Mouse (Mus musculus) CH12.LX (cell line): ENCODE data around the gene Csdc2. TPM values are rescaled to one million over a fixed set of nuclear protein-coding genes. Genes with fewer than 3 reads are reported as not detected.

Source experiments
- DNase-seq: peaks from one replicate; pipeline ENCODE4 v3.0.0-alpha.2; 2013; ENCODE audit errors: extremely low read depth
- H3K27ac ChIP-seq: 2 replicates; pipeline ENCODE4 v1.5.1; 2012; ENCODE audit warnings: low read depth, mild to moderate bottlenecking, control low read depth, moderate library complexity; ENCODE audit not compliant: insufficient read depth
- H3K27me3 ChIP-seq: replicated peaks from 2 replicates; pipeline ENCODE3; 2012; ENCODE audit warnings: inconsistent platforms
- H3K36me3 ChIP-seq, 2 experiments: replicated peaks in 1 of 2; 2 replicates each; pipeline versions ENCODE3 to v1.6.1; 2012; ENCODE audit warnings: inconsistent platforms in 1 of 2, low read length in 1 of 2, mild to moderate bottlenecking in 1 of 2, mixed read lengths in 1 of 2, moderate library complexity in 1 of 2; ENCODE audit not compliant: control insufficient read depth in 1 of 2, insufficient read depth in 1 of 2
- H3K4me1 ChIP-seq, 2 experiments: 2 replicates each; pipeline ENCODE4 v1.6.1; 2012; ENCODE audit warnings: inconsistent platforms in 1 of 2, moderate library complexity in 1 of 2; ENCODE audit not compliant: insufficient read depth in 2 of 2, control insufficient read depth in 1 of 2
- H3K4me2 ChIP-seq: 2 replicates; pipeline ENCODE4 v1.6.1; 2012; ENCODE audit warnings: low read depth, mild to moderate bottlenecking, control low read depth; ENCODE audit not compliant: poor library complexity, insufficient read depth, severe bottlenecking
- H3K4me3 ChIP-seq, 3 experiments: fragments of 150-350 bp in 1 of 3; sonication (generic) in 1 of 3; replicated peaks in 1 of 3; 2 replicates each; pipeline versions ENCODE3 to v1.5.1; 2011 to 2012; ENCODE audit warnings: low read depth in 2 of 3, low read length in 2 of 3, mild to moderate bottlenecking in 2 of 3, moderate library complexity in 2 of 3, control low read depth in 1 of 3, improper control_type of control experiment in 1 of 3, inconsistent platforms in 1 of 3, mixed read lengths in 1 of 3; ENCODE audit not compliant: poor library complexity in 1 of 3
- H3K79me2 ChIP-seq: replicated peaks from 2 replicates; pipeline ENCODE4 v1.6.1; 2012; ENCODE audit warnings: mild to moderate bottlenecking, moderate library complexity; ENCODE audit not compliant: control insufficient read depth, poor library complexity, insufficient read depth, severe bottlenecking; ENCODE audit errors: extremely low read depth
- H3K9ac ChIP-seq: 2 replicates; pipeline ENCODE4 v1.6.1; 2012; ENCODE audit warnings: low read depth, mild to moderate bottlenecking, control low read depth, moderate library complexity; ENCODE audit not compliant: insufficient read depth
- H3K9me3 ChIP-seq: replicated peaks from 2 replicates; pipeline ENCODE3; 2012; ENCODE audit warnings: low read length, inconsistent platforms, mixed read lengths
- CTCF ChIP-seq, 2 experiments: IDR thresholded peaks in 1 of 2; conservative IDR thresholded peaks in 1 of 2; 2 replicates each; pipeline ENCODE4 v1.5.1; 2011 to 2012; ENCODE audit warnings: low read depth in 2 of 2, low read length in 2 of 2, improper control_type of control experiment in 1 of 2, inconsistent platforms in 1 of 2, mild to moderate bottlenecking in 1 of 2, moderate library complexity in 1 of 2
- E2F4 ChIP-seq: IDR thresholded peaks from 2 replicates; pipeline ENCODE4 v1.6.1; 2011; ENCODE audit warnings: low read depth, low read length, improper control_type of control experiment; ENCODE audit not compliant: insufficient replicate concordance
- GABPA ChIP-seq: IDR thresholded peaks from 2 replicates; pipeline ENCODE4 v1.6.1; 2012; ENCODE audit warnings: low read depth, low read length, improper control_type of control experiment, inconsistent platforms; ENCODE audit not compliant: insufficient replicate concordance
- IRF4 ChIP-seq: IDR thresholded peaks from 2 replicates; pipeline ENCODE4 v1.6.1; 2014; ENCODE audit warnings: low read depth, mild to moderate bottlenecking, inconsistent platforms, low read length, improper control_type of control experiment
- JUND ChIP-seq: conservative IDR thresholded peaks from 2 replicates; pipeline ENCODE4 v1.6.1; 2011; ENCODE audit warnings: low read depth, low read length, improper control_type of control experiment
- KAT2A ChIP-seq: IDR thresholded peaks from 2 replicates; pipeline ENCODE4 v1.6.1; 2012; ENCODE audit warnings: low read length, improper control_type of control experiment, inconsistent platforms; ENCODE audit not compliant: insufficient replicate concordance
- MEF2A ChIP-seq: IDR thresholded peaks from 2 replicates; pipeline ENCODE4 v1.6.1; 2014; ENCODE audit warnings: low read depth, mild to moderate bottlenecking, inconsistent platforms, low read length, improper control_type of control experiment, borderline replicate concordance
- MXI1 ChIP-seq: IDR thresholded peaks from 2 replicates; pipeline ENCODE4 v1.6.1; 2011; ENCODE audit warnings: mild to moderate bottlenecking, low read depth, low read length, improper control_type of control experiment
- NELFE ChIP-seq: IDR thresholded peaks from 2 replicates; pipeline ENCODE4 v1.6.1; 2011; ENCODE audit warnings: low read depth, low read length, improper control_type of control experiment
- NRF1 ChIP-seq: IDR thresholded peaks from 2 replicates; pipeline ENCODE4 v1.6.1; 2014; ENCODE audit warnings: low read depth, mild to moderate bottlenecking, inconsistent platforms, low read length, improper control_type of control experiment, moderate library complexity
- PAX5 ChIP-seq: IDR thresholded peaks from 2 replicates; pipeline ENCODE4 v1.6.1; 2012; ENCODE audit warnings: low read length, inconsistent platforms, mixed read lengths
- POLR2A ChIP-seq: IDR thresholded peaks from 2 replicates; pipeline ENCODE4 v1.6.1; 2011; ENCODE audit warnings: low read depth, mild to moderate bottlenecking, improper control_type of control experiment, low read length
- POLR2AphosphoS2 ChIP-seq: IDR thresholded peaks from 2 replicates; pipeline ENCODE4 v1.6.1; 2011; ENCODE audit warnings: low read depth, low read length, improper control_type of control experiment
- SMC3 ChIP-seq: IDR thresholded peaks from 2 replicates; pipeline ENCODE4 v1.6.1; 2011; ENCODE audit warnings: low read depth, low read length, improper control_type of control experiment
- TBP ChIP-seq: conservative IDR thresholded peaks from 2 replicates; pipeline ENCODE4 v1.6.1; 2011; ENCODE audit warnings: low read depth, low read length, improper control_type of control experiment
- ZC3H11A ChIP-seq: IDR thresholded peaks from 2 replicates; pipeline ENCODE4 v1.6.1; 2012; ENCODE audit warnings: low read depth, mild to moderate bottlenecking, inconsistent platforms, low read length, improper control_type of control experiment
- ZKSCAN1 ChIP-seq: IDR thresholded peaks from 2 replicates; pipeline ENCODE4 v1.6.1; 2012; ENCODE audit warnings: low read depth, inconsistent platforms, low read length, improper control_type of control experiment, borderline replicate concordance
- ZMIZ1 ChIP-seq: IDR thresholded peaks from 2 replicates; pipeline ENCODE4 v1.6.1; 2012; ENCODE audit warnings: low read depth, mild to moderate bottlenecking, inconsistent platforms, low read length, improper control_type of control experiment
- ZNF384 ChIP-seq: IDR thresholded peaks from 2 replicates; pipeline ENCODE4 v1.6.1; 2012; ENCODE audit warnings: low read depth, low read length, improper control_type of control experiment, inconsistent platforms
- dilution Hi-C: fragments of 300-500 bp; cut with MboI; formaldehyde crosslinking; loops from 2 replicates; pipeline ENCODE4 v1.14.3; 2020; ENCODE audit warnings: low sequenced_read_pairs; ENCODE audit not compliant: extremely low pct_unique_long_range_greater_than_20kb, extremely low pct_ligation_motif_present
- in situ Hi-C: fragments of 300-500 bp; cut with MboI; formaldehyde crosslinking; loops from 3 replicates; pipeline ENCODE4 v1.14.3; 2019; ENCODE audit warnings: low sequenced_read_pairs, low pct_ligation_motif_present, low pct_unique_long_range_greater_than_20kb, mixed read lengths
- polyA plus RNA-seq: library from polyadenylated mRNA; unstranded; fragments of >175 nt; gene quantifications from 2 replicates; pipeline ENCODE4 v1.2.1, GENCODE M21; 2012; ENCODE audit warnings: low read depth; ENCODE audit not compliant: insufficient read length
- total RNA-seq, 2 experiments: library from RNA; depleted of rRNA; stranded (reverse); fragments of 300-350 nt in 1 of 2; fragments of >200 nt in 1 of 2; gene quantifications; 2 replicates each; pipeline ENCODE4 v1.2.3; 2012 to 2014

Csdc2 gene
- total and polyA plus RNA-seq, 3 experiments, result 0.08 to 0.43 TPM; not detected in 1

- Histone ChIP-seq H3K36me3 (peaks cover 65 to 89% of the 10 kb centered on the region in 2 experiments), H3K4me1 (peaks cover 0 to 16% of the 10 kb centered on the region in 2 experiments; a peak in 2 of 4 replicates), H3K9me3 (no peaks in the 10 kb centered on the region), H3K27me3 (no peaks in the 10 kb centered on the region), H3K79me2 (no peaks in the 10 kb centered on the region), H3K9ac (no peak overlapping the region), H3K27ac (no peak overlapping the region), H3K4me3 (no peak overlapping the region)
- DNase-seq, result no peak
- dilution Hi-C loops, result no loop called here
- in situ Hi-C loops, result no loop called here
- TF ChIP-seq ZKSCAN1 (no peak), IRF4 (no peak), ZNF384 (no peak), CTCF (conservative IDR thresholded peaks at IDR 0.05 in 1 of 2, IDR thresholded peaks at IDR 0.05 in 1 of 2; ENCODE audit: low read depth in 2 of 2, low read length in 2 of 2) (no peak), SMC3 (no peak)
- TF ChIP-seq, all 38 proteins: peak for 0
- no peak overlapping the region for H3K4me2 ChIP-seq
These were observed 40.2 kb upstream of the Csdc2 start for GRCm38 (mm10) chr15:81896407-81896806.

GRCm38 (mm10) chr15:81897607-81898285 lies 38.8 kb upstream of the Csdc2 start:
- H3K4me3 ChIP-seq, result no peak overlapping the region
- H3K9me3 ChIP-seq, result no peaks in the 10 kb centered on the region
- peaks cover 68 to 90% of the 10 kb centered on the region in 2 experiments for H3K36me3 ChIP-seq
- H3K79me2 ChIP-seq, result no peaks in the 10 kb centered on the region
- in situ Hi-C loops (no loop called here), dilution Hi-C loops (no loop called here)
- no peak overlapping the region for H3K9ac ChIP-seq
- H3K27ac ChIP-seq, result no peak overlapping the region
- TF ChIP-seq MEF2A, result no peak
- H3K4me2 ChIP-seq, result no peak overlapping the region
- peaks cover 0 to 4% of the 10 kb centered on the region in 2 experiments; a peak in 2 of 4 replicates for H3K4me1 ChIP-seq
- no peak for DNase-seq
- H3K27me3 ChIP-seq, result no peaks in the 10 kb centered on the region

- Histone ChIP-seq H3K36me3 (peaks cover 77 to 94% of the 10 kb centered on the region in 2 experiments), H3K27me3 (no peaks in the 10 kb centered on the region), H3K4me2 (no peak overlapping the region), H3K4me1 (no peaks in the 10 kb centered on the region), H3K79me2 (no peaks in the 10 kb centered on the region), H3K9ac (no peak overlapping the region), H3K27ac (no peak overlapping the region), H3K9me3 (no peaks in the 10 kb centered on the region), H3K4me3 (no peak overlapping the region)
- in situ Hi-C loops, result no loop called here
- no peak for TF ChIP-seq POLR2AphosphoS2
- TF ChIP-seq E2F4, result no peak
- no peak for TF ChIP-seq PAX5
- TF ChIP-seq ZKSCAN1, result no peak
- TF ChIP-seq POLR2A, result no peak
- no peak for TF ChIP-seq JUND
- TF ChIP-seq ZC3H11A, result no peak
- TF ChIP-seq MXI1, result no peak
- no peak for TF ChIP-seq IRF4
- TF ChIP-seq ZMIZ1, result no peak
- no peak for TF ChIP-seq KAT2A
- no peak for TF ChIP-seq NELFE
- no peak for TF ChIP-seq TBP
- TF ChIP-seq CTCF (conservative IDR thresholded peaks at IDR 0.05 in 1 of 2, IDR thresholded peaks at IDR 0.05 in 1 of 2; ENCODE audit: low read depth in 2 of 2, low read length in 2 of 2), result no peak
- no peak for TF ChIP-seq NRF1
- no peak for TF ChIP-seq MEF2A
- TF ChIP-seq GABPA, result no peak
- TF ChIP-seq ZNF384, result no peak
- dilution Hi-C loops, result no loop called here
- no peak for DNase-seq
These were observed 37.8 kb upstream of the Csdc2 start for GRCm38 (mm10) chr15:81898751-81899150.
